Mouse (Mus musculus) spleen, adult 2 months (tissue): ENCODE measurements around the gene Khdc1b. TPM values are rescaled to one million over a fixed set of nuclear protein-coding genes. Genes with fewer than 3 reads are reported as not detected.
"Not testable (repeated sequence)": the region's sequence is repeated elsewhere in the genome, so short reads cannot be mapped to it uniquely, and the experiment has no call there.

Experiments used
- DNase-seq, 2 experiments: peaks; one replicate each; pipeline versions ENCODE4 v3.0.0 to v3.0.0-alpha.2; 2012 to 2021; ENCODE audit warnings: low spot score in 2 of 2, low read depth in 1 of 2
- H3K27ac ChIP-seq: fragments of 200-500 bp; 2 replicates; pipeline ENCODE4 v1.5.1; 2012; ENCODE audit warnings: low read length, inconsistent platforms; ENCODE audit not compliant: insufficient read depth
- H3K27me3 ChIP-seq: fragments of 200-500 bp; 2 replicates; pipeline ENCODE4 v1.6.1; 2012; ENCODE audit warnings: mild to moderate bottlenecking, moderate library complexity, low read length, inconsistent platforms; ENCODE audit not compliant: control insufficient read depth, insufficient read depth
- H3K36me3 ChIP-seq: fragments of 200-500 bp; 2 replicates; pipeline ENCODE4 v1.6.1; 2012; ENCODE audit warnings: mild to moderate bottlenecking, low read length, inconsistent platforms; ENCODE audit not compliant: control insufficient read depth, insufficient read depth
- H3K4me1 ChIP-seq: fragments of 200-500 bp; 2 replicates; pipeline ENCODE4 v1.6.1; 2011; ENCODE audit warnings: inconsistent platforms; ENCODE audit not compliant: control insufficient read depth, insufficient read depth, insufficient read length
- H3K4me3 ChIP-seq: fragments of 200-500 bp; 2 replicates; pipeline ENCODE4 v1.5.1; 2011; ENCODE audit warnings: mild to moderate bottlenecking, inconsistent platforms; ENCODE audit not compliant: insufficient read depth, insufficient read length; ENCODE audit errors: extremely low read depth
- CTCF ChIP-seq: fragments of 200-500 bp; IDR thresholded peaks from 2 replicates; pipeline ENCODE4 v1.5.1; 2011; ENCODE audit warnings: mild to moderate bottlenecking, inconsistent platforms; ENCODE audit not compliant: insufficient read depth, insufficient read length, insufficient replicate concordance; ENCODE audit errors: extremely low read depth
- POLR2A ChIP-seq: fragments of 200-500 bp; IDR thresholded peaks from 2 replicates; pipeline ENCODE4 v1.6.1; 2011; ENCODE audit warnings: low read depth, low read length, inconsistent platforms
- WGBS: fragments of 180-500 bp; shearing (Covaris S2); methylation state at CpG from one replicate; pipeline ENCODE4 v1.1.7; 2018; 5-methylcytosine and 5-hydroxymethylcytosine counted together
- polyA plus RNA-seq: library from polyadenylated mRNA; depleted of rRNA; stranded (reverse); fragments of >200 nt; gene quantifications from 2 replicates; pipeline ENCODE4 v1.2.3, GENCODE M21; 2012; rRNA removed

Khdc1b gene
- polyA plus RNA-seq: 0.04 TPM in 2 replicates

GRCm38 (mm10) chr1:21383256-21383655, at the start of gene Khdc1b:
Gene Khdc1b (plus strand): TSS chr1:21383556.
- Histone ChIP-seq H3K27me3 (no peaks in the 10 kb centered on the region), H3K4me3 (no peak within 1 kb of the TSS), H3K27ac (no peak within 1 kb of the TSS), H3K4me1 (no peaks in the 10 kb centered on the region), H3K36me3 (no peaks in the 10 kb centered on the region)
- 82% methylated on average over 1 of the region's 1 CpGs for WGBS
- TF ChIP-seq POLR2A: no peak
- TF ChIP-seq CTCF: no peak
- no peak for DNase-seq

DNA sequence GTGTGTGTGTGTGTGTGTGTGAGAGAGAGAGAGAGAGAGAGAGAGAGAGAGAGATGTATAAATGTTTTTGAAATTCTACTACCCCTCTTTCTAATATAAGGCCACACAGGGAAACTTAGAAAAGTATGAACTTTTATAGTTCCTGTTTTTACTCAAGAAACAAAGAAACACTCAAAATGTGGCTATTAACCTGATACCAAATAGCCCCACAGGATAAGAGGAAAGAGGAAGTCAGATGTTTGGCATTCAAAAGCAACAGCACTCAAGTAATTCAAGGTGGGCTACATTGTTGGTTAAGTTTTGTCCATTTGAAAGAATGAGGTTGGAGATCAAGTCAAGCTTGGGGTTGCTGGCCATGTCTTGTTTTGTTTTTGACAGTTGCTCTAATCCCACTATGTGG, 47.5 kb upstream of the Khdc1b start:
- Histone ChIP-seq H3K27ac (peak overlapping the region; percentile 29; the same call in 1 of the 2 replicates), H3K4me1 (peaks cover 4% of the 10 kb centered on the region; the same call in 1 of the 2 replicates), H3K27me3 (no peaks in the 10 kb centered on the region), H3K36me3 (no peaks in the 10 kb centered on the region), H3K4me3 (no peak overlapping the region)
- no peak for DNase-seq
- no peak for TF ChIP-seq CTCF
- no peak for TF ChIP-seq POLR2A

GRCm38 (mm10) chr1:21340745-21341144, 42.6 kb upstream of the Khdc1b start:
- TF ChIP-seq CTCF: no peak
- no peak for TF ChIP-seq POLR2A
- Histone ChIP-seq H3K27me3 (no peaks in the 10 kb centered on the region), H3K36me3 (no peaks in the 10 kb centered on the region), H3K4me3 (no peak overlapping the region), H3K27ac (no peak overlapping the region), H3K4me1 (no peaks in the 10 kb centered on the region)
- 93% methylated on average over 1 of the region's 1 CpGs for WGBS
- no peak for DNase-seq

DNA sequence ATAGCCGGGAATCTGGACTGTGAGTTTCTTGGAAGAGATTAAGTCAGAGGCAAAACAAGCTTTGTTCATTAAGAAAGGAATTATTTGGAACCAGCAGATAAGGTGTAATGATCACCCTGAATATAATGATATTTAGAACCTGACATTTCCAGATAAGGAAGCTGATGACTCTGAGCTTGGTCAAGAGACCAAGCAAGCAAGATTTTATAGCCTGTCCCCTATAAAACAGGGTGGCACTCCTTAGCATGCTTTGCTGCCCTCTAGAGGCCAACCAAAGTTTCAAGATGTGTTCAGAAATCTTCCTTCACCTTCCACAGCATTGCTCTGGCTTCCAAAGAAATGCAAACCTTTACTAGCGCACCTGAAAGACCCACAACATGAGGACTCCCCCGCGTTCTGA, 39.1 kb upstream of the Khdc1b start:
- Histone ChIP-seq H3K27me3 (no peaks in the 10 kb centered on the region), H3K4me1 (no peaks in the 10 kb centered on the region), H3K36me3 (no peaks in the 10 kb centered on the region), H3K27ac (no peak overlapping the region), H3K4me3 (no peak overlapping the region)
- DNase-seq: peak; percentile 8 to 38
- TF ChIP-seq POLR2A: no peak
- TF ChIP-seq CTCF: peak; percentile 46; the same call in 1 of the 2 replicates
- 67% methylated on average over 4 of the region's 4 CpGs for WGBS

DNA sequence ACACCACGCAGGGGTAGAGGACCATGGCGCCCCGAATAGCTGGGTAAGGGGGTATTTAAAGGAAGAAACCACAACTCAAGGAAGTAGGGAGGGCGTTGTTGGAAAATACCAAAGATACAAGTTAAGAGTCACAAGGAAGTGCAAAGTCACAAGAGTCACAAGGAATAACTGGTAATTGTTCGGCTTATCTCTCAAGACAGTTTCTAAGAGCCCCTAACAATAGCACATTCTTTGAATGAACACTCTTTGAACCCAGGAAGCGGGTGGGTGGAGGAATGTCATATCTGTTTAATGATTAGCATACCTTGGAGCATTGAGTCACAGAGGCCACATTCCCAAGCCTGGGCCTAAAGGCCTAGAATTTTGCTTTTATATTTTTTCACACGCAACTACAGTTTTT, 38.6 kb upstream of the Khdc1b start:
- DNase-seq, H3K4me1 ChIP-seq, H3K4me3 ChIP-seq, H3K27me3 ChIP-seq, H3K27ac ChIP-seq, H3K36me3 ChIP-seq: not testable (repeated sequence)
- WGBS: 79% methylated on average over 7 of the region's 7 CpGs

GRCm38 (mm10) chr1:21349341-21349740, 34.0 kb upstream of the Khdc1b start, which contains the start of gene Khdc1a:
Gene Khdc1a (plus strand): TSS chr1:21349641.
- TF ChIP-seq POLR2A: no peak
- no peak for TF ChIP-seq CTCF
- Histone ChIP-seq H3K4me3 (no peak within 1 kb of the TSS), H3K36me3 (no peaks in the 10 kb centered on the region), H3K27ac (no peak within 1 kb of the TSS), H3K27me3 (no peaks in the 10 kb centered on the region), H3K4me1 (no peaks in the 10 kb centered on the region)
- WGBS: 83% methylated on average over 2 of the region's 2 CpGs
- no peak for DNase-seq

DNA sequence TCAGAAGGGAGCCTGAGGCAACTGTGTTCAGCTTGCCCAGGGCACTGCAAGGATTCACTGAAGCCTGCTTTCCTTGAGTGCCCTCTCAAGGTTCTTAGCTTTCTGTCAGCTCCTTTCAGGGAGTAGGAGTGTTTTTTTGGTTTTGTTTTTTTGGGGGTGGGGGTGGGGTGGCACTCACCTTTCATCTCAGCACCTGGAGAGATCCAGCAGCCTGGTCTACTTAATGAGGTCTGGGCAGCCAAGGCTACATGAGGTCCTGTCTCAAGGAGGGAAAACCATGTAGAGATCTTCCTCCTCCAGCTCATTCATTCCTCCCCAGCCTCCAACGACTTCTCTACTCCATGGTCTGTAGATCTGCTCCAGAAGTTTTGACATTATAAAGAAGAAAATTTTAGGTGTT, 15.3 kb upstream of the Khdc1b start, which contains the start of gene Khdc1c:
Gene Khdc1c, plus strand, starts transcription at position 301 of the 400 bp plus-strand sequence.
- WGBS: 83% methylated on average over 1 of the region's 1 CpGs
- not testable (repeated sequence) for H3K27me3 ChIP-seq, H3K4me3 ChIP-seq, H3K4me1 ChIP-seq, DNase-seq, H3K27ac ChIP-seq, H3K36me3 ChIP-seq

DNA sequence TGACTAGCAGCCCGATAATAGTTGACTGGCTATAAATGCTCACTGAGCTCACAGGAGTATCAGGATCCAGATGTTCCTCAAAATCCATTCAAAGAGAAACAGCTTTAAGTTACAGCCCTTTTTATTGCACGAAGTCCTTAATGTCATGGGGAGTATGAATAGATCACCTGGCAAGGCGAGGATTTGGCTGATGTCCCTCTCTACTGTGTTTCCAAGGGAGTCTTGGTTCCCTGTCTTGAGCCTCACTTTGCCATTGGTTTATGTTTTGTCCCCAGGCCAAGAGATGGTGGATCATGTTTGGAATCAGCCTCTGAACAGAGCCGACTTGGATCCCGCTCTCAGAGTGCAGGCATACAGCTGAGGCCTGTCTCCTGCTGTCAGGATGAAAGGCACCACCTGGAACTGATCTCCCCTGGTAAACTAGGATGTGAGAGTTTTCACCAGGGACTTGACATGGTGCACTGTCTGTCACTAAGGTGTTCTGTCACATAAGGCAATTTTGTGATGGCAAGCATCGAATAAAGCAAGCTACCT, 7.8 kb downstream of the Khdc1b start:
- 88% methylated on average over 6 of the region's 6 CpGs for WGBS
- no peaks in the 10 kb centered on the region for H3K27me3 ChIP-seq
- H3K36me3 ChIP-seq: no peaks in the 10 kb centered on the region
- no peak overlapping the region for H3K27ac ChIP-seq
- H3K4me3 ChIP-seq: no peak overlapping the region
- TF ChIP-seq POLR2A: no peak
- TF ChIP-seq CTCF: no peak
- H3K4me1 ChIP-seq: no peaks in the 10 kb centered on the region
- DNase-seq: no peak
